Mouse (Mus musculus) megakaryocyte progenitor cell, adult 5-6 weeks (primary cell): Measurements from ENCODE around the gene Ctbs. TPM values are rescaled to one million over a fixed set of nuclear protein-coding genes. Genes with fewer than 3 reads are reported as not detected.
A peak's percentile ranks its signal among the peaks of the same experiment; 100 is the strongest.

Experiments
- ATAC-seq: replicated peaks from 2 replicates; pipeline ENCODE4 v1.8.0; 2016; ENCODE audit warnings: mild to moderate bottlenecking, moderate TSS enrichment, inconsistent platforms; ENCODE audit not compliant: poor library complexity
- total RNA-seq, 2 experiments: library from RNA; stranded (forward) in 1 of 2; stranded (reverse) in 1 of 2; fragments of 157-497, 149-512 nt in 1 of 2; fragments of 200-1000 nt in 1 of 2; gene quantifications; 2 replicates each; pipeline versions ENCODE4 v1.2.3 to v1.2.4; 2015 to 2017

Gene Ctbs
- total RNA-seq, 2 experiments from 2014 or later = 10.5 to 17.0 TPM

GRCm38 (mm10) chr3:146482044-146482443, 32.4 kb downstream of the Ctbs start:
- ATAC-seq = no peak

- ATAC-seq = peak; percentile 42; the same call in 1 of the 2 replicates
These were observed 36.9 kb downstream of the Ctbs start for GRCm38 (mm10) chr3:146486464-146486863.

- no peak for ATAC-seq
These were observed 45.3 kb downstream of the Ctbs start for GRCm38 (mm10) chr3:146494941-146495340.

- ATAC-seq = no peak
These were observed 49.4 kb downstream of the Ctbs start for GRCm38 (mm10) chr3:146498989-146499388.

GRCm38 (mm10) chr3:146499431-146500002, 49.9 kb downstream of the Ctbs start, which contains the start of the genes Spata1 and Gng5:
Gene Spata1 (minus strand): TSS chr3:146499753.
Gene Gng5 (plus strand): TSS chr3:146499807.
- ATAC-seq = peak; percentile 83

- ATAC-seq = peak; percentile 37
These were observed 50.6 kb downstream of the Ctbs start for GRCm38 (mm10) chr3:146500003-146500809.

GRCm38 (mm10) chr3:146500810-146501201, 51.2 kb downstream of the Ctbs start:
- 0 out of 2 replicates have a peak, but pooled peaks have one; percentile 27 for ATAC-seq

- no peak for ATAC-seq
These were observed 52.1 kb downstream of the Ctbs start for GRCm38 (mm10) chr3:146501601-146502123.

- ATAC-seq = no peak
These were observed 57.1 kb downstream of the Ctbs start for GRCm38 (mm10) chr3:146506711-146507110.

Other genes starting within 250 kb of the Ctbs start
- not detected in 2 replicates for gene Lpar3, start 228.8 kb upstream of the Ctbs start, total RNA-seq (2015)
- not detected in 2 replicates for gene Lpar3, start 228.8 kb upstream of the Ctbs start, total RNA-seq (2017)
- gene Ssx2ip, start 45.2 kb upstream of the Ctbs start, total RNA-seq (2015) = 13.2 and 16.2 TPM in 2 replicates
- gene Ssx2ip, start 45.2 kb upstream of the Ctbs start, total RNA-seq (2017) = 22.1 and 26.2 TPM in 2 replicates
- 9.1 TPM in 2 replicates for gene Spata1, start 50.0 kb downstream of the Ctbs start, total RNA-seq (2015)
- 13.6 and 14.6 TPM in 2 replicates for gene Spata1, start 50.0 kb downstream of the Ctbs start, total RNA-seq (2017)
- 294 and 360 TPM in 2 replicates for gene Gng5, start 50.0 kb downstream of the Ctbs start, total RNA-seq (2015)
- 127 and 170 TPM in 2 replicates for gene Gng5, start 50.0 kb downstream of the Ctbs start, total RNA-seq (2017)
- 81.7 and 81.8 TPM in 2 replicates for gene Rpf1, start 71.6 kb downstream of the Ctbs start, total RNA-seq (2015)
- 90.2 and 95.2 TPM in 2 replicates for gene Rpf1, start 71.6 kb downstream of the Ctbs start, total RNA-seq (2017)
- gene Uox, start 120.6 kb downstream of the Ctbs start, total RNA-seq (2015) = not detected in 2 replicates
- gene Uox, start 120.6 kb downstream of the Ctbs start, total RNA-seq (2017) = not detected in 2 replicates
- not detected in 2 replicates for gene Dnase2b, start 165.8 kb downstream of the Ctbs start, total RNA-seq (2015)
- 0.14 TPM in 1 of 2 replicates, not detected in the other for gene Dnase2b, start 165.8 kb downstream of the Ctbs start, total RNA-seq (2017)
- gene 4930503B20Rik, start 201.5 kb downstream of the Ctbs start, total RNA-seq (2015) = not detected in 2 replicates
- 0.34 TPM in 1 of 2 replicates, not detected in the other for gene 4930503B20Rik, start 201.5 kb downstream of the Ctbs start, total RNA-seq (2017)
- 1.1 and 1.2 TPM in 2 replicates for gene Samd13, start 235.8 kb downstream of the Ctbs start, total RNA-seq (2015)
- 0.96 and 1.5 TPM in 2 replicates for gene Samd13, start 235.8 kb downstream of the Ctbs start, total RNA-seq (2017)